Mouse (Mus musculus): Measurements from ENCODE around the gene Ddc. TPM values are rescaled to one million over a fixed set of nuclear protein-coding genes. Genes with fewer than 3 reads are reported as not detected.

The Ddc gene
- polyA plus RNA-seq, 1 experiment from 2014 or later: 51.8 TPM

GRCm38 (mm10) chr11:11821387-11821975 lies 76.5 kb downstream of the Ddc start:
- peaks cover 57% of the 10 kb centered on the region for H3K4me1 ChIP-seq (replicated peaks)
- no peaks in the 10 kb centered on the region for H3K9me3 ChIP-seq (replicated peaks)
- H3K36me3 ChIP-seq: no peaks in the 10 kb centered on the region
- H3K9ac ChIP-seq: peak overlapping the region; percentile 70
- H3K27ac ChIP-seq (ENCODE audit: poor library complexity, severe bottlenecking): peak overlapping the region; percentile 98
- no peak overlapping the region for H3K4me3 ChIP-seq
- WGBS: 8% methylated on average over 16 of the region's 16 CpGs
- ATAC-seq (ENCODE audit: insufficient number of reproducible peaks, low FRiP score): peak; percentile 64
- peak overlapping the region; percentile 29; the same call in 1 of the 2 replicates for H3K4me2 ChIP-seq
- no peaks in the 10 kb centered on the region for H3K27me3 ChIP-seq (replicated peaks)

DNA sequence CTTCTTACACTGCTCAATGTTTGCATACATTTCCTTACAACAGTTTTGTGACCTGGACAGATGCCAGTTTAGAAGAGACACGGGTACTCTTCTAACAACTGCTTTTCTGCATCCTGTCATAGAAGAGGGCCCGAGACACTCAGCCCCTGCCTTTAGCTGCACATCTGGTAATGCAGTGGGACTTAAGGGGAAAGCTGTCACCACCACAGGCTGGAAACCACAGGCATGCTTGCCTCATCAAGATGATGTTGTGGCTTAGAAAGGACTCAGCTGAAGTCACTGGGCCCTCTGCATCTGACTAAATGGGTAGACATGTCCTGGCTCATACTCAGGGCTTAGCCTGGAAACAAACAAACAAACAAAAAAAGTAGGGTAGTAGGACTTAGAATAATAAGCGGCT lies 77.2 kb downstream of the Ddc start:
- ATAC-seq (ENCODE audit: insufficient number of reproducible peaks, low FRiP score): no peak
- WGBS: 34% methylated on average over 3 of the region's 3 CpGs
- Histone ChIP-seq H3K27me3 (replicated peaks) (no peaks in the 10 kb centered on the region), H3K36me3 (no peaks in the 10 kb centered on the region), H3K4me3 (no peak overlapping the region), H3K4me2 (no peak overlapping the region), H3K27ac (ENCODE audit: poor library complexity, severe bottlenecking) (peak overlapping the region; percentile 98), H3K4me1 (replicated peaks) (peaks cover 59% of the 10 kb centered on the region), H3K9ac (peak overlapping the region; percentile 37; the same call in 1 of the 2 replicates), H3K9me3 (replicated peaks) (no peaks in the 10 kb centered on the region)

- H3K9me3 ChIP-seq (replicated peaks): no peaks in the 10 kb centered on the region
- H3K36me3 ChIP-seq: no peaks in the 10 kb centered on the region
- ATAC-seq (ENCODE audit: insufficient number of reproducible peaks, low FRiP score): peak; percentile 27
- no peak overlapping the region for H3K4me3 ChIP-seq
- WGBS: 0% methylated on average over 2 of the region's 2 CpGs
- H3K9ac ChIP-seq: no peak overlapping the region
- peak overlapping the region; percentile 98 for H3K27ac ChIP-seq (ENCODE audit: poor library complexity, severe bottlenecking)
- H3K4me1 ChIP-seq (replicated peaks): peaks cover 57% of the 10 kb centered on the region
- H3K27me3 ChIP-seq (replicated peaks): no peaks in the 10 kb centered on the region
- H3K4me2 ChIP-seq: no peak overlapping the region
These were observed 77.7 kb downstream of the Ddc start for GRCm38 (mm10) chr11:11820251-11820650.

GRCm38 (mm10) chr11:11819206-11819605 lies 78.7 kb downstream of the Ddc start:
- H3K36me3 ChIP-seq: no peaks in the 10 kb centered on the region
- no peak overlapping the region for H3K4me2 ChIP-seq
- 91% methylated on average over 5 of the region's 5 CpGs for WGBS
- H3K4me3 ChIP-seq: no peak overlapping the region
- no peaks in the 10 kb centered on the region for H3K27me3 ChIP-seq (replicated peaks)
- H3K9me3 ChIP-seq (replicated peaks): no peaks in the 10 kb centered on the region
- no peak for ATAC-seq (ENCODE audit: insufficient number of reproducible peaks, low FRiP score)
- H3K27ac ChIP-seq (ENCODE audit: poor library complexity, severe bottlenecking): no peak overlapping the region
- H3K9ac ChIP-seq: no peak overlapping the region
- peaks cover 52% of the 10 kb centered on the region for H3K4me1 ChIP-seq (replicated peaks)

DNA sequence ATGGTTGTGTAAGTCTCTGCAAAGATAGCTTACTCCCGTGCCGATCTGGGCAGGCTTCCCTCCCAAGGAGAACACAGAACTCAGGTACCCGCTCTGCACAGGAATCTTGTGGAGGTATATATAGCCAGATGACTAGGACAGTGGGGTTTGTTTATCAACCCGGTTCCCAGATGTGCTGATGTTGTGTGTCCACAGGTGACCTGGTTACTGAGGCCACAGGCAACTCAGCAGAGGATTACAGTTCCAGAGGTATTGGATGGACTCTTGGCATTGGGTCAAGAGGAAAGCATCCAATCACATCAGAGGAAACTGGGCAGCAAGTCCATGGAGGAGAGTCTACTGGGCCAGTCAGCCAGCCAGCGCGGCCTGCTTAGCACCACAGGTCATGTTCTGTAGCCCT lies 79.1 kb downstream of the Ddc start:
- Histone ChIP-seq H3K27ac (ENCODE audit: poor library complexity, severe bottlenecking) (no peak overlapping the region), H3K4me2 (no peak overlapping the region), H3K9me3 (replicated peaks) (no peaks in the 10 kb centered on the region), H3K27me3 (replicated peaks) (no peaks in the 10 kb centered on the region), H3K36me3 (no peaks in the 10 kb centered on the region), H3K4me1 (replicated peaks) (peaks cover 48% of the 10 kb centered on the region), H3K4me3 (no peak overlapping the region), H3K9ac (no peak overlapping the region)
- ATAC-seq (ENCODE audit: insufficient number of reproducible peaks, low FRiP score): no peak
- 87% methylated on average over 6 of the region's 6 CpGs for WGBS

DNA sequence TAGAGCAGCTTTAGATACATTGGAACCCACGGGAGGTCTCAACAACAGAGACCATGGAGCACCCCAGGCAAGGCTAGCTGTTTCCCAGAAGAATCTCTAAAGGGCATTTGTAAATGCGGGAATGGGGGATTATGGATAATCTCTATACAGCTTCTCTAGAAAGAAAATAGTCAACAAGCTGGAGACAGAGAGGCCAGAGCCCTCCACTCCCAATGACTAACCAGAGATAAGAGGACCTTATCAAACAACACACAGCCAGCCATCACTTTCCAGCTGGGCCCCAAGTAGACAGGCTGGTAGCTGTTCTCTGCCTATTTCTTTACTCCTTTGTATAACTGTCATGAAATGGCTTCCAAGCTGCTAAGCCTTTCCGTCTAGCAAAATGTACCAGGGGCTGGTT lies 82.2 kb downstream of the Ddc start:
- H3K27ac ChIP-seq (ENCODE audit: poor library complexity, severe bottlenecking): peak overlapping the region; percentile 88
- H3K4me2 ChIP-seq: peak overlapping the region; percentile 24
- WGBS: 16% methylated on average over 3 of the region's 3 CpGs
- no peak overlapping the region for H3K4me3 ChIP-seq
- peak; percentile 88 for ATAC-seq (ENCODE audit: insufficient number of reproducible peaks, low FRiP score)
- H3K27me3 ChIP-seq (replicated peaks): no peaks in the 10 kb centered on the region
- H3K9ac ChIP-seq: no peak overlapping the region
- peaks cover 26% of the 10 kb centered on the region for H3K4me1 ChIP-seq (replicated peaks)
- H3K36me3 ChIP-seq: no peaks in the 10 kb centered on the region
- H3K9me3 ChIP-seq (replicated peaks): no peaks in the 10 kb centered on the region

GRCm38 (mm10) chr11:11811906-11812480 lies 86.0 kb downstream of the Ddc start:
- no peaks in the 10 kb centered on the region for H3K9me3 ChIP-seq (replicated peaks)
- peak overlapping the region; percentile 50 for H3K4me2 ChIP-seq
- H3K9ac ChIP-seq: peak overlapping the region; percentile 42; the same call in 1 of the 2 replicates
- H3K27me3 ChIP-seq (replicated peaks): no peaks in the 10 kb centered on the region
- WGBS: 15% methylated on average over 9 of the region's 9 CpGs
- peak; percentile 41 for ATAC-seq (ENCODE audit: insufficient number of reproducible peaks, low FRiP score)
- peak overlapping the region; percentile 24; the same call in 1 of the 2 replicates for H3K27ac ChIP-seq (ENCODE audit: poor library complexity, severe bottlenecking)
- no peaks in the 10 kb centered on the region for H3K36me3 ChIP-seq
- H3K4me1 ChIP-seq (replicated peaks): peaks cover 34% of the 10 kb centered on the region
- peak overlapping the region; percentile 8; the same call in 1 of the 2 replicates for H3K4me3 ChIP-seq

GRCm38 (mm10) chr11:11809404-11810175 lies 88.4 kb downstream of the Ddc start:
- H3K27me3 ChIP-seq (replicated peaks): no peaks in the 10 kb centered on the region
- H3K27ac ChIP-seq (ENCODE audit: poor library complexity, severe bottlenecking): peak overlapping the region; percentile 100
- ATAC-seq (ENCODE audit: insufficient number of reproducible peaks, low FRiP score): peak; percentile 18
- H3K4me2 ChIP-seq: peak overlapping the region; percentile 77
- peaks cover 19% of the 10 kb centered on the region for H3K4me1 ChIP-seq (replicated peaks)
- H3K4me3 ChIP-seq: peak overlapping the region; percentile 61
- peaks cover 13% of the 10 kb centered on the region for H3K36me3 ChIP-seq
- WGBS: 6% methylated on average over 11 of the region's 11 CpGs
- H3K9ac ChIP-seq: peak overlapping the region; percentile 82
- no peaks in the 10 kb centered on the region for H3K9me3 ChIP-seq (replicated peaks)

DNA sequence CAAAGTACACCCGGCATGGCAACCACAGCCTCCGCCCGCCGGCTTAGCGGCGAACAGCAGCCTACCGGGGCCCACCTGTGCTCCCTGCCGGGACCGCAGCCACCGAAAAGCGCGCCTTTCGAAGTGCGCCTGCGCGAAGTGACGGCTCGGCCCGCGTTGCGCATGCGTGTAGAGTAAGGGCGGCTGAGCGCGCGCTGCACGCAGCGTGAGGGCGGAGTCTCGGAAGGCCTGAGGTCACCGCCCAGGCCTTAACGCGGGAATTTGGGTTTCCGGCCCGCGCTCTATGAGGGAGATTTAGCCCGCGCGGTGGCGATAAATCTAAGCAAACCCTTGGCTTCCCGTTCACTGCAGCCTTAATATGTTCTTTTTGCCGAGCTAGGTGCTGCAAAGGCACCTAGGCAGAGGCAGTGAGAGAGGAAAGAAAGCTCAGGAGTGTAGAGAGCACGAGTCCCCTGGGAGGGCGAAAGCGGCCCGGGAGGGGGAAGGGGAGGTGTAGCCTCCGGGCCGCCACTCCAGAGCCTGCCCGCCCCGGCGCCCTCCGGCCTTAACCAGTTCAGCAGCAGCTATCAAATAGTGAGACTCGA lies 89.0 kb downstream of the Ddc start, which contains the start of gene Fignl1:
Fignl1 (minus strand) TSS at position 143 of the 584 bp plus-strand sequence.
- H3K9me3 ChIP-seq (replicated peaks): no peaks in the 10 kb centered on the region
- H3K4me2 ChIP-seq: peak within 1 kb of the TSS; percentile 77
- H3K27ac ChIP-seq (ENCODE audit: poor library complexity, severe bottlenecking): peak within 1 kb of the TSS; percentile 100
- peaks cover 19% of the 10 kb centered on the region for H3K4me1 ChIP-seq (replicated peaks)
- peak within 1 kb of the TSS; percentile 82 for H3K9ac ChIP-seq
- no peaks in the 10 kb centered on the region for H3K27me3 ChIP-seq (replicated peaks)
- peak; percentile 96 for ATAC-seq (ENCODE audit: insufficient number of reproducible peaks, low FRiP score)
- H3K4me3 ChIP-seq: peak within 1 kb of the TSS; percentile 61
- under 1% methylated on average over 53 of the region's 53 CpGs for WGBS
- H3K36me3 ChIP-seq: peaks cover 20% of the 10 kb centered on the region

- Histone ChIP-seq H3K4me1 (replicated peaks) (peaks cover 19% of the 10 kb centered on the region), H3K4me2 (peak overlapping the region; percentile 77), H3K4me3 (peak overlapping the region; percentile 61), H3K27me3 (replicated peaks) (no peaks in the 10 kb centered on the region), H3K9me3 (replicated peaks) (no peaks in the 10 kb centered on the region), H3K9ac (peak overlapping the region; percentile 82), H3K36me3 (peaks cover 25% of the 10 kb centered on the region), H3K27ac (ENCODE audit: poor library complexity, severe bottlenecking) (peak overlapping the region; percentile 100)
- WGBS: 7% methylated on average over 25 of the region's 25 CpGs
- ATAC-seq (ENCODE audit: insufficient number of reproducible peaks, low FRiP score): peak; percentile 75
These were observed 89.7 kb downstream of the Ddc start for GRCm38 (mm10) chr11:11808035-11808819.

All from heart, embryonic 12.5 days (tissue).